Mouse (Mus musculus) liver, embryonic 14.5 days (tissue): ENCODE data around the gene Serpinb5. TPM values are rescaled to one million over a fixed set of nuclear protein-coding genes. Genes with fewer than 3 reads are reported as not detected.

Experiments
- ATAC-seq: fragments of 200-750 bp; cut with Nextera tagmentation; 2 replicates; pipeline ENCODE4 v1.8.0; 2017; ENCODE audit warnings: moderate number of reproducible peaks, mild to moderate bottlenecking, moderate library complexity; ENCODE audit not compliant: insufficient read depth
- DNase-seq, 3 experiments: peaks; one replicate each; pipeline ENCODE4 v3.0.0-alpha.2; 2012 to 2013; ENCODE audit warnings: low read depth in 3 of 3, low spot score in 3 of 3
- H3K27ac ChIP-seq: fragments of 300-500 bp; sonication (generic); 2 replicates; pipeline ENCODE4 v1.5.1; 2014; ENCODE audit warnings: moderate library complexity, mild to moderate bottlenecking, control low read depth, inconsistent platforms
- H3K27me3 ChIP-seq: fragments of 300-500 bp; sonication (generic); 2 replicates; pipeline ENCODE4 v1.6.1; 2014; ENCODE audit warnings: mild to moderate bottlenecking, low read length, moderate library complexity; ENCODE audit not compliant: control insufficient read depth, insufficient read depth
- H3K36me3 ChIP-seq: fragments of 300-500 bp; sonication (generic); replicated peaks from 2 replicates; pipeline ENCODE4 v1.6.1; 2014; ENCODE audit warnings: low read depth; ENCODE audit not compliant: control insufficient read depth, insufficient read depth
- H3K4me1 ChIP-seq, 2 experiments: fragments of 200-500 bp in 1 of 2; fragments of 300-500 bp in 1 of 2; sonication (generic) in 1 of 2; replicated peaks; 2 replicates each; pipeline ENCODE4 v1.6.1; 2012 to 2014; ENCODE audit warnings: antibody characterized with exemption in 1 of 2, inconsistent platforms in 1 of 2, low read length in 1 of 2; ENCODE audit not compliant: control insufficient read depth in 2 of 2, insufficient read depth in 2 of 2
- H3K4me2 ChIP-seq: fragments of 300-500 bp; sonication (generic); 2 replicates; pipeline ENCODE4 v1.6.1; 2014; ENCODE audit warnings: low read depth, mild to moderate bottlenecking, control low read depth, moderate library complexity
- H3K4me3 ChIP-seq, 2 experiments: fragments of 200-500 bp in 1 of 2; fragments of 300-500 bp in 1 of 2; sonication (generic) in 1 of 2; 2 replicates each; pipeline ENCODE4 v1.5.1; 2012 to 2014; ENCODE audit warnings: low read depth in 2 of 2, low read length in 2 of 2, mild to moderate bottlenecking in 2 of 2, control low read depth in 1 of 2, inconsistent platforms in 1 of 2, moderate library complexity in 1 of 2; ENCODE audit not compliant: insufficient read depth in 1 of 2
- H3K9ac ChIP-seq: fragments of 300-500 bp; sonication (generic); replicated peaks from 2 replicates; pipeline ENCODE4 v1.6.1; 2014; ENCODE audit warnings: mild to moderate bottlenecking, control low read depth, moderate library complexity
- H3K9me3 ChIP-seq: fragments of 300-500 bp; sonication (generic); 2 replicates; pipeline ENCODE4 v1.6.1; 2016; ENCODE audit warnings: low read length, mixed read lengths; ENCODE audit not compliant: control insufficient read depth
- CTCF ChIP-seq: IDR thresholded peaks from 2 replicates; pipeline ENCODE4 v1.5.1; 2016; ENCODE audit warnings: antibody characterized with exemption, low read depth, control low read depth
- EP300 ChIP-seq: IDR thresholded peaks from 2 replicates; pipeline ENCODE4 v1.6.1; 2016; ENCODE audit warnings: antibody characterized with exemption, low read depth
- WGBS: fragments of 180-500 bp; shearing (Covaris S2); extraction: QIAGEN DNeasy Blood & Tissue Kit; methylation state at CpG from one replicate; pipeline ENCODE4 v1.1.7; 2014; ENCODE audit not compliant: insufficient replicate concordance; 5-methylcytosine and 5-hydroxymethylcytosine counted together
- polyA plus RNA-seq, 2 experiments: library from polyadenylated mRNA; depleted of rRNA in 1 of 2; stranded (reverse) in 1 of 2; unstranded in 1 of 2; fragments of >200 nt; fragmentation: Nextera tagmentation in 1 of 2; extraction: Ambion mirVana in 1 of 2; gene quantifications; 2 replicates each; pipeline versions ENCODE4 v1.2.1 to v1.2.3; 2012 to 2014

The Serpinb5 gene
- polyA plus RNA-seq, 2 experiments, result 0.02 TPM; not detected in 1

- Histone ChIP-seq H3K4me3 (no peak overlapping the region), H3K4me2 (no peak overlapping the region), H3K27me3 (no peaks in the 10 kb centered on the region), H3K4me1 (no peaks in the 10 kb centered on the region), H3K9me3 (no peaks in the 10 kb centered on the region), H3K36me3 (no peaks in the 10 kb centered on the region), H3K27ac (no peak overlapping the region), H3K9ac (no peak overlapping the region)
- TF ChIP-seq CTCF (peak; percentile 59), EP300 (no peak)
- WGBS, result 14% methylated on average over 4 of the region's 4 CpGs
- ATAC-seq (no peak), DNase-seq (peak in 2 of 3 experiments; percentile 6 to 20)
These were observed 40.4 kb downstream of the Serpinb5 start for GRCm38 (mm10) chr1:106901406-106901805.

DNA sequence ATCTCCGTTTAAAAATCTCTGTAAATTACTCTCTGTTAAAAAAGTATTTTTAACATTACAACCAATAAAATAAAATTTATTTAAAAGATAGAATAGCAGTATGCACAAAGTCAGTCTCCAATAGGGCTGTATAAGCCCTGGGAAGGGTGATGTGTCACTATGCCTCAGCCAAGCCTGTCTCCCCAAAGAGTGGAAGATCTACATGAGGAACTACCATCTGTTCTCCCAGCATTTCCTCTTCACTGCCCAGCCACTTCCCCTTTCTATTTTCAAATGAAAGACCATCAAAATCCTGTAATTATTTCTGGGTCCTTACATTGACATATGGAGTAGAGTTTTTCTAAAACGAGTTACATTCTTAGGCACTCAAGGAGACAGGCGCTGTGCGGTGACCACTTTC lies 71.0 kb downstream of the Serpinb5 start:
- no peak overlapping the region for H3K9ac ChIP-seq
- TF ChIP-seq CTCF (no peak), EP300 (no peak)
- no peak for ATAC-seq
- no peaks in the 10 kb centered on the region for H3K27me3 ChIP-seq
- no peak overlapping the region for H3K4me3 ChIP-seq
- no peaks in the 10 kb centered on the region for H3K9me3 ChIP-seq
- H3K4me2 ChIP-seq, result no peak overlapping the region
- 22% methylated on average over 4 of the region's 4 CpGs for whole genome bisulfite sequencing
- no peaks in the 10 kb centered on the region for H3K4me1 ChIP-seq
- peak in 1 of 3 experiments; percentile 3 for DNase-seq
- no peak overlapping the region for H3K27ac ChIP-seq
- no peaks in the 10 kb centered on the region for H3K36me3 ChIP-seq

Other genes with a start within 250 kb of the Serpinb5 start
- 0.14 and 0.38 TPM in 2 replicates for gene Bcl2, start 146.9 kb upstream of the Serpinb5 start, polyA plus RNA-seq (2012; rRNA removed)
- 0.43 TPM in 2 replicates for gene Bcl2, start 146.9 kb upstream of the Serpinb5 start, polyA plus RNA-seq (2014; fragmentation: Nextera tagmentation; extraction: Ambion mirVana)
- 0.88 and 1.3 TPM in 2 replicates for gene Kdsr, start 101.4 kb upstream of the Serpinb5 start, polyA plus RNA-seq (2012; rRNA removed)
- gene Kdsr, start 101.4 kb upstream of the Serpinb5 start, polyA plus RNA-seq (2014; fragmentation: Nextera tagmentation; extraction: Ambion mirVana), result 3.0 and 4.0 TPM in 2 replicates
- gene Vps4b, start 64.4 kb upstream of the Serpinb5 start, polyA plus RNA-seq (2012; rRNA removed), result 4.9 and 9.5 TPM in 2 replicates
- 21.9 and 25.7 TPM in 2 replicates for gene Vps4b, start 64.4 kb upstream of the Serpinb5 start, polyA plus RNA-seq (2014; fragmentation: Nextera tagmentation; extraction: Ambion mirVana)
- gene Serpinb12, start 73.3 kb downstream of the Serpinb5 start, polyA plus RNA-seq (2012; rRNA removed), result not detected in 2 replicates
- gene Serpinb12, start 73.3 kb downstream of the Serpinb5 start, polyA plus RNA-seq (2014; fragmentation: Nextera tagmentation; extraction: Ambion mirVana), result not detected in 2 replicates
- not detected in 2 replicates for gene Serpinb13, start 119.8 kb downstream of the Serpinb5 start, polyA plus RNA-seq (2012; rRNA removed)
- not detected in 2 replicates for gene Serpinb13, start 119.8 kb downstream of the Serpinb5 start, polyA plus RNA-seq (2014; fragmentation: Nextera tagmentation; extraction: Ambion mirVana)
- not detected in 2 replicates for gene Serpinb3a, start 191.1 kb downstream of the Serpinb5 start, polyA plus RNA-seq (2012; rRNA removed)
- not detected in 2 replicates for gene Serpinb3a, start 191.1 kb downstream of the Serpinb5 start, polyA plus RNA-seq (2014; fragmentation: Nextera tagmentation; extraction: Ambion mirVana)
- gene Serpinb3d, start 222.3 kb downstream of the Serpinb5 start, polyA plus RNA-seq (2012; rRNA removed), result not detected in 2 replicates
- not detected in 2 replicates for gene Serpinb3d, start 222.3 kb downstream of the Serpinb5 start, polyA plus RNA-seq (2014; fragmentation: Nextera tagmentation; extraction: Ambion mirVana)